Mouse (Mus musculus): ENCODE measurements at regions not wholly inside any gene's neighbourhood (a gene's known extent, or its start where the extent isn't known, plus 50 kb on each side); places are given as distances from the start of the nearest gene placed in this dataset.
A peak's percentile ranks its signal among the peaks of the same experiment; 100 is the strongest.

- ATAC-seq (ENCODE audit: low TSS enrichment), result no peak
Measured at GRCm38 (mm10) chr15:102776218-102776850, 54.4 kb upstream of the Calcoco1 start.

DNA sequence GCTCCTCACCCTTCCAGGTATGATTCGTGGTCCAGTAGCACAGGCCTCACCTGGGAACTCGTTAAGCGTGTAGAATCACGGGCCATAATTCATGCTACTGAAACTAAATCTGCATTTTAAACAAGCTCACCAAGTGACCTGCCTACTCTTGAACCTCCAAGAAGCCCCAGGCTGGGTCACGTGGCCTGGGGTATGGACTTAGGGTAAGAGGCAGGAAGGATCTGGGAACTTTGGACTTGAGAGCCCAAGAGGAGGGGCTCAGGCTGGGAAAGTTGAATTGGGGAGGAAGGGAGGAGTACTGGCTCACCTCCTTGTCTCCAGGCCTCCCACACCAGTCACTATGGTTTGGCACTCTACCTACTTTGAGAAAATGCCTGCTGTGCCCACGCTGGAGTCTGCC is 58.6 kb upstream of the Calcoco1 start:
- no peak for ATAC-seq (ENCODE audit: low TSS enrichment)

- no peak for ATAC-seq (ENCODE audit: low TSS enrichment)
Measured at GRCm38 (mm10) chr15:102782988-102783799, 61.2 kb upstream of the Calcoco1 start.

DNA sequence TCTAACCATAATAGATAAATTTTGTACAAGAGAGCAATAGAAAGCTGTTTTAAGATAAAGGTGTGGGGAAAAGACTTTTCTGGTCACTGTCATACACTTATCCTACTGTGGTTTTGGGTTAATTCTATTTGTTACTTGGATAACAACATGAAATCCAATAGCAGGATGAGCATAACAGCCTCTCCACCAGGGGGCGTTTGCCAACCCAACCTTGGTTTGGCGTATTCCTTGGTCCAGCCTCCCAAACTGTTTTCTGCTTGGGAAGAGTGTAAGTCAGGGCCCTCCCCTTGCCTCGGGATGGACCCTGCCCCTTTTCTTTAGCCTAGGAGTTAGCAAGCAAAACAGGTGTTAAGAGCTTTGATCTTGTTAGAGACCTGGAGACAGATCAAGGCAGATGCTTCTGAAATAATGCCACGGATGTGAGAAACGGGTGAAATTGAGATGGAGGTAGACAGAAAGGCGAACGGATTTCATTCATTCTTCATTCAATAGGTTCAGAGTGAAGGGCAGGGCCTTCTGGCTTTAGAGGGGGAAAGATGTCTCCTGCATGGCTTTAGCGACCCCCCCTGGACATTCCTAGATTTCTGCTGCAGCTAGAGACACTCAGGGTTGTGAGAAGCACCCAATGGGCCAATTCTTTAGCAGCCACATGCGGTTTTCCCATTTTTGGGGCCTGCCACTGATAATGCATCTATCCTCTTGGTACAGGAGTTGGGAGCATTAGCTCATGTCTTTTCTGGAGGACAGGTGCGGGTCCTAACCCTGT is 63.3 kb upstream of the Calcoco1 start:
- no peak for ATAC-seq (ENCODE audit: low TSS enrichment)

- peak; percentile 97 for ATAC-seq (ENCODE audit: low TSS enrichment)
Measured at GRCm38 (mm10) chr15:102788846-102789518, 67.0 kb upstream of the Calcoco1 start.

DNA sequence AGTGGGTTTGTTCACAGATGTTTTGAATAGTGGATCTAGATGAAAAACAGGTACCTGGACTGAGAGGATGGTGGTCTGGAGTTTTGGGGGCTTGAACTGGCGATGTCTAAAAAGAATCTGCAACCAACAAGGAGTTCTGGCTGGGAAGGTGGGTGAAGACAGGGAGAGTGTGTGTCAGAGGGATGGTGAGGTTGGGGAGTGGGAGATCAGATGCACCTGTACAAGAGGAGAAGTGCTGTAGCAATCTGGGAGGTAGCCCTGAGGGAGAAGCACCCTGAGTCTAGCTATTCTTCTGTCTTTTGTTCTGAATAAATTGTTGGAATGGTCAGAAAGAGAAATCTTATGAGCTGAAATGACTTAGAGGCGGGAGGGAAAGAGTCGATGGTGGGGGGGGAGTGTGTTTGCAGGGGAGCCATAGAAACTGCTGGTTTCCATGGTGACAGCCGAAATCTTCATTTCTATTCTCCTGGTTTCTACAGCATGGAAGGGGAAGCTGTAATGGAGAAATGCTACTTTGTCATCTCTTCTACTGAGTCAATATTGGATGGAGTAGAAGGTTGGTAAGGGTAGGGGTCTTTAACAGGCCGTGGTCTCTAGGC is 75.1 kb upstream of the Calcoco1 start:
- ATAC-seq (ENCODE audit: low TSS enrichment), result peak; percentile 77

DNA sequence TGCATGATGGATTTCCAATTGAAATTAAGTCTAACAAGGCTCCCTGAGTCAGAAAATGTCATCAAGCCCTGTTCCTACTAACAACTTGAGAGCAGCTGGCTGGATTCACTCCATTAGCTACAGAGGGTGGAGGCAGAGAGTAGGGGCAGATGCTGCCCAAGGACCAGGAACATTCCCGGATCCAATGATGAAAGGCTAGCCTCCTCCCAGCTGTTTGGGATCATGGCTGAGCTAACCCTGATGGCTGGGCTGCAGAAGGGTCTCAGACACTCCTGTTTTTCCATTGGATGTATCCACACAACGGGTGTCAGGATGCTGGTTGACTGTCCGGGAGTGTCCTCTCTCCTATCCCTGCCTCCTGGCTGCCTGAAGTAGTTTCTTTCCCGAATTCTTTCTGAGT is 78.1 kb upstream of the Calcoco1 start:
- ATAC-seq (ENCODE audit: low TSS enrichment), result no peak

GRCm38 (mm10) chr15:102802265-102802813 is 80.4 kb upstream of the Calcoco1 start:
- peak; percentile 98 for ATAC-seq (ENCODE audit: low TSS enrichment)

GRCm38 (mm10) chr15:102807353-102807752 is 85.4 kb upstream of the Calcoco1 start:
- ATAC-seq (ENCODE audit: low TSS enrichment), result peak; percentile 83

DNA sequence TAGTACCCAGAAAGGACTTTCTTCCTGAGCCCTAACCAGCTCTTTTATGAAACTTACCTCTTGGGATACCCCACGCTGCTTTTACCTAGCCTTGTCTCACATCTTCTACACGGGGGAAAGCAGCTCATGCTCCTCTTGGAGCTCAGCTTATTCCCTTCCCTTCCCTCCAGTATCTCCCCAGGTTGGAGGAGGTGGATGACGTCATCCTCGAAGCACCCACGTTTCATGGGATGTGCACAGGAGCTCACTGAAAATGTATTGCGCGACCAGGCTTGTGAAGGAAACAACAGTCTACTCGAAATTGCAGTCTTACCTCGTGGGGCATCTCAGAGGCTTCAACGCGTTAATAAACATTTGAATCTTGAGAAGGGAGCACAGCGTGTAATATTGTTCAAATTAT is 97.2 kb upstream of the Calcoco1 start:
- peak; percentile 55; the same call in 1 of the 2 replicates for ATAC-seq (ENCODE audit: low TSS enrichment)

GRCm38 (mm10) chr15:102839688-102840087 is 81.2 kb upstream of the Hoxc13 start:
- ATAC-seq (ENCODE audit: low TSS enrichment), result peak; percentile 65; the same call in 1 of the 2 replicates

DNA sequence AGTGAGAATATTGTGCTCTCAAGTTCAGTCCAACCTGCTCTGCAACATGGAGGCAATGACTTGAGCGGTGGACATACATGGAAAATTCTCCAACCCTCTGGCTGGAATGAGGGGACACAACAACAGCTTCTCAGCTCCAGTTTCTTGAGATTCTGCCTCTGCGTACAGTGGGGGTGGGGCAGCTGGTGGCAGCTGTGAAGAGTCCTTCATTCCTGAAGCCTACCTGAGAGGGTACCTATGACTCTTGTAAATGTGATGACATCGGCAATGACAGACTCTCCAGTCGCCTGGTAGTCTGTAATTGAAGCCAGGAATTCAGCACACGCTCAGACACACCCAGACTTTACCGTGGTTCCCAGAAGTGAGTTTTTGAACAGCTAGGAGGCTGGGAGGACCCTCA is 58.5 kb upstream of the Hoxc13 start:
- ATAC-seq (ENCODE audit: low TSS enrichment), result no peak

GRCm38 (mm10) chr15:102866788-102867187 is 54.1 kb upstream of the Hoxc13 start:
- ATAC-seq (ENCODE audit: low TSS enrichment), result no peak
